Mouse (Mus musculus): ENCODE measurements around the gene Nrip1. TPM values are rescaled to one million over a fixed set of nuclear protein-coding genes. Genes with fewer than 3 reads are reported as not detected.

The Nrip1 gene
- total and polyA plus RNA-seq, 3 experiments = not detected

DNA sequence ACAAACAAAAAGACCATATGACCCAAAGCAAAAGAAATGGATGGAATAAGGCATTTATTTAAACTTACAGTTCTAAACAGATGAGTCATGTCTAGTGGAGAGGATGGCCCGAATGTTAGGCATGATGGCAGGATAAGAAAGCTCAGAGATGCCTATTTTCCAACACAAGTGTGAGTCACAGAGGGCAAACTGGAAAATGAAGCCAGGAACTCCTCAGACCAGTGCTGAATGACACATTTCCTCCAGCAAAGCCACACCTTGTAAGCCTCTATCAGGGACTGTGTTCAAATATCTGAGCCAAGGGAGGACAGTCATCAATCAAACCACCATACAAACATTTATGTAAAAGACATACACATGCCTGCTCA lies 35.7 kb upstream of the Nrip1 start:
- TF ChIP-seq KAT2A (IDR thresholded peaks at IDR 0.05; ENCODE audit: insufficient replicate concordance, low read length) (no peak), ZC3H11A (IDR thresholded peaks at IDR 0.05; ENCODE audit: low read depth, low read length) (no peak), MEF2A (IDR thresholded peaks at IDR 0.05; ENCODE audit: borderline replicate concordance, low read depth, low read length) (no peak), ZMIZ1 (IDR thresholded peaks at IDR 0.05; ENCODE audit: low read depth, low read length) (no peak), GABPA (IDR thresholded peaks at IDR 0.05; ENCODE audit: insufficient replicate concordance, low read depth, low read length) (no peak), MAX (IDR thresholded peaks at IDR 0.05; ENCODE audit: low read length) (no peak)
- no peak overlapping the region for H3K4me3 ChIP-seq (replicated peaks in 1 of 3; ENCODE audit: low read depth in 2 of 3, low read length in 2 of 3, poor library complexity in 1 of 3)
- no peaks in the 10 kb centered on the region for H3K4me1 ChIP-seq (ENCODE audit: control insufficient read depth in 1 of 2, insufficient read depth in 2 of 2)
- peaks cover 69% of the 10 kb centered on the region for H3K9me3 ChIP-seq (replicated peaks; ENCODE audit: low read length)
- DNase-seq (ENCODE audit: extremely low read depth) = no peak
- in situ Hi-C loops (cut with MboI; ENCODE audit: low pct_ligation_motif_present, low pct_unique_long_range_greater_than_20kb, low sequenced_read_pairs) = no loop called here
- no peaks in the 10 kb centered on the region for H3K79me2 ChIP-seq (replicated peaks; ENCODE audit: control insufficient read depth, extremely low read depth, insufficient read depth, poor library complexity, severe bottlenecking)
- no peak overlapping the region for H3K4me2 ChIP-seq (ENCODE audit: insufficient read depth, low read depth, poor library complexity, severe bottlenecking)
- no peak overlapping the region for H3K27ac ChIP-seq (ENCODE audit: insufficient read depth, low read depth)
- dilution Hi-C loops (cut with MboI; ENCODE audit: extremely low pct_ligation_motif_present, extremely low pct_unique_long_range_greater_than_20kb, low sequenced_read_pairs) = no loop called here
- no peaks in the 10 kb centered on the region for H3K36me3 ChIP-seq (replicated peaks in 1 of 2; ENCODE audit: control insufficient read depth in 1 of 2, insufficient read depth in 1 of 2, low read length in 1 of 2)
- no peak overlapping the region for H3K9ac ChIP-seq (ENCODE audit: insufficient read depth, low read depth)
- H3K27me3 ChIP-seq (replicated peaks) = no peaks in the 10 kb centered on the region

DNA sequence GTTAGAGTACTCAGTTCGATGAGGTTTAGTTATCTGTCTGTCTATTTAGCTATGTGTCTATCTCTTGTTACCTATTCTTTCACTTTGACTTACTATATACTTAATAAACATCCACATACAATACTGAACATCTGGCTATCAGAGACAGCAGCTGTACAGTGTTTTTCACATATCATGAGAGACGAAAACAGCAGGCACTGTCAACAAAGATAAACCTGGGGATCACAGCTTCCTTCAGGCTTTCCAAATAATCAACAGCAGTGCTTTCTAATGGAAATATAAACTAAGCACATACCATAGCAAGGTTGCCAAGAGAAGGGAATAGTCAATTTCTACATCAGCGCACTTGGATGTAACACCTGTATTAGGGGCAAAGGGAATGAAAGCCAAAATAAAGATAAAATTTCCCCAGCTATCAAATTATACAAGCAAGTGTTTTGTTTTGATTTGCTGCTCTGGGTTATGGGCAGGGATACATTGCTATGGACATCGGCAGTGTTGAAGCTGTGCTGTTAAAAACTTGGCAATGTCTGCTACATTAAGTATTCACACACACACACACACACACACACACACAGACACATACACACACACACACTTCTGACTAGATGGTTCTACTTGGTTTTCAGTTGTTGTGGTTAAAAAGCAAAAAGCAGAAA lies 35.2 kb upstream of the Nrip1 start:
- Histone ChIP-seq H3K4me1 (ENCODE audit: control insufficient read depth in 1 of 2, insufficient read depth in 2 of 2) (no peaks in the 10 kb centered on the region), H3K4me3 (replicated peaks in 1 of 3; ENCODE audit: low read depth in 2 of 3, low read length in 2 of 3, poor library complexity in 1 of 3) (no peak overlapping the region), H3K36me3 (replicated peaks in 1 of 2; ENCODE audit: control insufficient read depth in 1 of 2, insufficient read depth in 1 of 2, low read length in 1 of 2) (no peaks in the 10 kb centered on the region), H3K79me2 (replicated peaks; ENCODE audit: control insufficient read depth, extremely low read depth, insufficient read depth, poor library complexity, severe bottlenecking) (no peaks in the 10 kb centered on the region), H3K27ac (ENCODE audit: insufficient read depth, low read depth) (no peak overlapping the region), H3K4me2 (ENCODE audit: insufficient read depth, low read depth, poor library complexity, severe bottlenecking) (no peak overlapping the region), H3K27me3 (replicated peaks) (no peaks in the 10 kb centered on the region), H3K9ac (ENCODE audit: insufficient read depth, low read depth) (no peak overlapping the region), H3K9me3 (replicated peaks; ENCODE audit: low read length) (peaks cover 70% of the 10 kb centered on the region)
- in situ Hi-C loops (cut with MboI; ENCODE audit: low pct_ligation_motif_present, low pct_unique_long_range_greater_than_20kb, low sequenced_read_pairs) (no loop called here), dilution Hi-C loops (cut with MboI; ENCODE audit: extremely low pct_ligation_motif_present, extremely low pct_unique_long_range_greater_than_20kb, low sequenced_read_pairs) (no loop called here)
- no peak for DNase-seq (ENCODE audit: extremely low read depth)
- TF ChIP-seq RCOR1 (conservative IDR thresholded peaks at IDR 0.05; ENCODE audit: low read depth, low read length) = no peak
- TF ChIP-seq CHD1 (IDR thresholded peaks at IDR 0.05; ENCODE audit: low read depth, low read length) = no peak
- TF ChIP-seq MAZ (IDR thresholded peaks at IDR 0.05; ENCODE audit: low read depth, low read length) = no peak
- no peak for TF ChIP-seq CTCF (conservative IDR thresholded peaks at IDR 0.05 in 1 of 2, IDR thresholded peaks at IDR 0.05 in 1 of 2; ENCODE audit: low read depth in 2 of 2, low read length in 2 of 2)
- TF ChIP-seq MAX (IDR thresholded peaks at IDR 0.05; ENCODE audit: low read length) = no peak
- TF ChIP-seq E2F4 (IDR thresholded peaks at IDR 0.05; ENCODE audit: insufficient replicate concordance, low read depth, low read length) = no peak
- TF ChIP-seq POLR2AphosphoS2 (IDR thresholded peaks at IDR 0.05; ENCODE audit: low read depth, low read length) = no peak

DNA sequence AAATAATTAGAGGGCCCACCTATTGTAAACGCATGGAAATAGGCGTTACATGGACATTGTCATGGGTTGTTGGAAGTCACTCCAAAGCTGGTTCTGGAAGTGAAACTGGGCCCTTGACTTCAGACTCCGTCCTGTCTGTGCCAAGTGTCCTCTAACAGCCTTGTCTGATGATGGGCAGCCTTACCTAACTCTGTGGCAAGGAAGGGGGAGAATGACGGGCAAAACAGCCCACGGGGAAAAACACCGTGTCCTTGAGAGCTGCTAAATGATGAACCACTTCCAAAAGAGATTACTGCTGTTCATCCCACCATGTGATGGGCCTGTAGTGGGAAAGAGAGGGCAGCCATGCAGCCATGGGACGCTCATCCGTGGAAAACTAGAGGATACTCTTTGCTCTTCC lies 34.6 kb upstream of the Nrip1 start:
- dilution Hi-C loops (cut with MboI; ENCODE audit: extremely low pct_ligation_motif_present, extremely low pct_unique_long_range_greater_than_20kb, low sequenced_read_pairs) = no loop called here

More for the DNA sequence above, 34.6 kb upstream of the Nrip1 start:
- in situ Hi-C loops (cut with MboI; ENCODE audit: low pct_ligation_motif_present, low pct_unique_long_range_greater_than_20kb, low sequenced_read_pairs) = no loop called here
- Histone ChIP-seq H3K27ac (ENCODE audit: insufficient read depth, low read depth) (no peak overlapping the region), H3K9me3 (replicated peaks; ENCODE audit: low read length) (peaks cover 69% of the 10 kb centered on the region), H3K4me2 (ENCODE audit: insufficient read depth, low read depth, poor library complexity, severe bottlenecking) (no peak overlapping the region), H3K4me1 (ENCODE audit: control insufficient read depth in 1 of 2, insufficient read depth in 2 of 2) (no peaks in the 10 kb centered on the region), H3K27me3 (replicated peaks) (no peaks in the 10 kb centered on the region), H3K9ac (ENCODE audit: insufficient read depth, low read depth) (no peak overlapping the region), H3K79me2 (replicated peaks; ENCODE audit: control insufficient read depth, extremely low read depth, insufficient read depth, poor library complexity, severe bottlenecking) (no peaks in the 10 kb centered on the region), H3K4me3 (replicated peaks in 1 of 3; ENCODE audit: low read depth in 2 of 3, low read length in 2 of 3, poor library complexity in 1 of 3) (no peak overlapping the region), H3K36me3 (replicated peaks in 1 of 2; ENCODE audit: control insufficient read depth in 1 of 2, insufficient read depth in 1 of 2, low read length in 1 of 2) (no peaks in the 10 kb centered on the region)
- no peak for TF ChIP-seq RAD21 (IDR thresholded peaks at IDR 0.05; ENCODE audit: low read depth, low read length)
- TF ChIP-seq BHLHE40 (IDR thresholded peaks at IDR 0.05; ENCODE audit: low read depth, low read length) = no peak
- no peak for TF ChIP-seq KAT2A (IDR thresholded peaks at IDR 0.05; ENCODE audit: insufficient replicate concordance, low read length)
- no peak for TF ChIP-seq ZMIZ1 (IDR thresholded peaks at IDR 0.05; ENCODE audit: low read depth, low read length)
- TF ChIP-seq ETS1 (conservative IDR thresholded peaks at IDR 0.05; ENCODE audit: low read depth, low read length) = no peak
- no peak for TF ChIP-seq ZNF384 (IDR thresholded peaks at IDR 0.05; ENCODE audit: low read depth, low read length)
- TF ChIP-seq MAX (IDR thresholded peaks at IDR 0.05; ENCODE audit: low read length) = no peak
- no peak for TF ChIP-seq JUN (IDR thresholded peaks at IDR 0.05; ENCODE audit: insufficient read depth, low read depth, low read length)
- TF ChIP-seq MYC (IDR thresholded peaks at IDR 0.05; ENCODE audit: low read depth, low read length) = no peak
- no peak for TF ChIP-seq SMC3 (IDR thresholded peaks at IDR 0.05; ENCODE audit: low read depth, low read length)
- TF ChIP-seq CHD2 (IDR thresholded peaks at IDR 0.05; ENCODE audit: low read length) = no peak
- DNase-seq (ENCODE audit: extremely low read depth) = no peak

Measured in CH12.LX (cell line).